Mouse (Mus musculus): ENCODE data around the gene Adamts7. TPM values are rescaled to one million over a fixed set of nuclear protein-coding genes. Genes with fewer than 3 reads are reported as not detected.
A peak's percentile ranks its signal among the peaks of the same experiment; 100 is the strongest.

Adamts7 gene
- not detected in 2 replicates for total RNA-seq (2017)

GRCm38 (mm10) chr9:90162926-90163748 is at the start of gene Adamts7:
TSS of gene Adamts7 (plus strand) at chr9:90163069.
- ATAC-seq (ENCODE audit: extremely low read depth, insufficient number of reproducible peaks, low FRiP score, poor library complexity, severe bottlenecking), result no peak

DNA sequence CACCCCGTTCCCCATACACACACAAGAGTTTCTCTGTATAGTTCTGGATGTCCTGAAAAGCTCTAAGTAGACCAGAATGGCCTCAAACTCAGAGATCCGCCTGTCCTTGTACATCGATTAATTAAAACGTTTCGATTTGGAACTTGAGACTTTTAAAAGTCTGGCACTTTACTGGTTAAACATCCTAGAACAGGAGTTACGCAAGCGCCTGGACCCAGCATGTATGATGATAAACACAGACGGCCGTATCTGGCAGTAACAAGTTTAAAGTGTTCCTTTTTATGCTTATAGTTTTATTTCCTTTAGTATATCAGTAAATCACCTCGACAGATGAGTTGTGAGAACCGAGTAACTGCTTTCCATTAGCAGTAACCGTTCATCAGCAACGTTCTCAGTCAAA is 49.7 kb upstream of the Adamts7 start:
- ATAC-seq (ENCODE audit: extremely low read depth, insufficient number of reproducible peaks, low FRiP score, poor library complexity, severe bottlenecking), result no peak

GRCm38 (mm10) chr9:90113651-90114566 is 49.0 kb upstream of the Adamts7 start:
- ATAC-seq (ENCODE audit: extremely low read depth, insufficient number of reproducible peaks, low FRiP score, poor library complexity, severe bottlenecking), result peak; percentile 73

- peak; percentile 84 for ATAC-seq (ENCODE audit: extremely low read depth, insufficient number of reproducible peaks, low FRiP score, poor library complexity, severe bottlenecking)
Measured at GRCm38 (mm10) chr9:90114567-90115307, 48.1 kb upstream of the Adamts7 start, which contains the start of gene Morf4l1. TSS of gene Morf4l1 (minus strand) at chr9:90114774.

- no peak for ATAC-seq (ENCODE audit: extremely low read depth, insufficient number of reproducible peaks, low FRiP score, poor library complexity, severe bottlenecking)
Measured at GRCm38 (mm10) chr9:90115308-90115700, 47.6 kb upstream of the Adamts7 start.

GRCm38 (mm10) chr9:90117234-90117633 is 45.6 kb upstream of the Adamts7 start:
- no peak for ATAC-seq (ENCODE audit: extremely low read depth, insufficient number of reproducible peaks, low FRiP score, poor library complexity, severe bottlenecking)

DNA sequence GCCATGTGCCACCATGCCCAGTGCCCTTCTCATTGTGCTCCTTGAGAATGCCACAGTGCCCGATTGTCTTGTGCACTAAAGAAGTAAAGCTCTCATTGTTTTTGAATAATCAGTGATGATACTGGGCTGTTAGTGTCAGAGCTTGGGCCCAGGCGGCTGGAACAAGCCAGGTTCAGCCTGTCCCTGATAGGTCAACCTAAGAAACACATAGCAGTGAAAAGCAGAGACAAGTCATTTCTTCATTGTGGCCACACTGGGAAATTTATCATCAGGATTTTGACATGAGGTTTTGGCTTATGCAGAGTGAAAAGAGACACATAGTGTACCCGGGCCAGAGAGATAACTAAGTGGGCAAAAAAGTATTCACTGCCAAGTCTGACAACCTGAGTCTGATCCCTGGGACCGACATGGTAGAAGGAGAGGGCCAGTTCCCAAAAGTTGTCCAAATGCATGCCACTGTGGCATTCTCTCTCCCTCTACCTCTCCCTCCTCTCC is 40.6 kb upstream of the Adamts7 start:
- no peak for ATAC-seq (ENCODE audit: extremely low read depth, insufficient number of reproducible peaks, low FRiP score, poor library complexity, severe bottlenecking)

- ATAC-seq (ENCODE audit: extremely low read depth, insufficient number of reproducible peaks, low FRiP score, poor library complexity, severe bottlenecking), result no peak
Measured at GRCm38 (mm10) chr9:90124156-90124872, 38.6 kb upstream of the Adamts7 start.

DNA sequence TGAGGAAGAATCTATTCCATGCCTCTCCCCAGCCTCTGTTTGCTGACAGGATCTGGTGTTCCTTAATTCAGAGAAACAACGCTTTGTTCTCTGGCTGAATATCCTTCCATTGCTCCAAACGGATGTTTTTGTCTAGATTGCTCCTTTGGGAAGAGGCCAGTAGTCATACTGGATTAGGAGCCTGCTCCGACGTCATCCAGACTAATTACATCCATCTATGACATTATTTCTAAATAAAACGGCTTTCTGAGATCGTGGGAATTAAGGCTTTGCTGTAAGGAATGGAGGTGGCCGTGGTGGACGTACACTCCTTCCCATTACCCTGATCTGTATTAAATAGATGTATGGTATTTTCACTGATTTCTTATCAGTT is 38.0 kb upstream of the Adamts7 start:
- ATAC-seq (ENCODE audit: extremely low read depth, insufficient number of reproducible peaks, low FRiP score, poor library complexity, severe bottlenecking), result no peak

GRCm38 (mm10) chr9:90125416-90126099 is 37.3 kb upstream of the Adamts7 start:
- ATAC-seq (ENCODE audit: extremely low read depth, insufficient number of reproducible peaks, low FRiP score, poor library complexity, severe bottlenecking), result no peak

DNA sequence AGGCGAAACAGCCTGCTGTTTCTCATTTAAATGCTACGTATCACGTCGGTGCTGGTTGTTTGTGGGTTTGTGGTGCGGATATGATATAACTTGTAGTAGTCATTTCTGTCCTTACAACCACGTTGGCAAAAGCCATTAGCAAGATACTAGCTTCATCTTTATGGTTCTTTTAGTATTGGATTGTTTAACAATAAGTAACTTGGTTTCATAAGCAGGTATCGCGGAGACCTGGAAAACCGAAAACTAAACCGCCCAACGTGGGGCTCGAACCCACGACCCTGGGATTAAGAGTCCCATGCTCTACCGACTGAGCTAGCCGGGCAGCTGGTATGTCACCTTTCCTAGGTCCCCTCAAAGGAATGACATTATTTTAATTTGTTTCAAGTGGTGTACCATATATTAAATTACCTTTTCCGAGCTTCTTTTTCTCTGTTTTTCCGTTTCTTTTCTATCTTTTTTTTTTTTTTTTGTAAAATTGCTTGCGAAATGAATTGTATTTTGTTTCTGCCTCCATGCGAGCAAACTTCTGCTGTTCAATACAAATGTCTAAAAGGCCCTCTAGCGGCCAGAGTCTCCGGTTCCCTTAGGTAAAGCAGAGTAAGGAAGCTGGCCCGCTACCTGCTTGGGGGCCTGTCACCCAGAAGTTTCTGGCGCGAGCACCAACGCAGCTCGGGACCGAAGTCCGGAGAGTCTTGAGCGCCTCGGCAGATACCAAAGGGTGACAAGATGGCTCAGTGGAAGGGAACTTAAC is 36.4 kb upstream of the Adamts7 start:
- ATAC-seq (ENCODE audit: extremely low read depth, insufficient number of reproducible peaks, low FRiP score, poor library complexity, severe bottlenecking), result peak; percentile 83

- ATAC-seq (ENCODE audit: extremely low read depth, insufficient number of reproducible peaks, low FRiP score, poor library complexity, severe bottlenecking), result no peak
Measured at GRCm38 (mm10) chr9:90127146-90127545, 35.7 kb upstream of the Adamts7 start.

DNA sequence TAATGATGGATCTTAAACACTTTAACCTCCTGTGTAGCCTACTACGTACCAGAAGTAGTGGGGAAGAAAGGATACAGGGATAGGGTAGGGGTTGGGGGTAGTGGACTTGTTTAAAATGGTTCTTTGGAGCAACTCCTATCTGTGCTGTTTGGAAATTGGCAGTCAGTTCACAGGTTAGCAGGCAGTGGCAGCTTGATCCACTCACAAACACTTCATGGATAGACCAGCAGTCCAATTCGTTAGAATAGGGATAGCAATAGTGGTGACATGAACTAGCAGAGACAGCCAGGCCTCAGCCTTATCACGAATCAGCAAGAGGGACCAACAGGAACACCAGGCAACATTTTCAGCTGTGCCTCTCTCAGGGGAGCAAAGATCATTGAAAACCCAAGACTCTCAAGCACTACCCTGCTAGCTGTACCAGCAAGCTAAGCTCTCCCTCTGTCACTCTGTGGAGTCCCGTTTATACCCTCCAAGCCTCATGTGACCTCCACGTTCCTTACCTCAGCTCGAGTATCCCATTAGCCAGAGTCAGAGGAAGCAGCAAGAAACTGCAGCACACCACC is 34.1 kb upstream of the Adamts7 start:
- no peak for ATAC-seq (ENCODE audit: extremely low read depth, insufficient number of reproducible peaks, low FRiP score, poor library complexity, severe bottlenecking)

DNA sequence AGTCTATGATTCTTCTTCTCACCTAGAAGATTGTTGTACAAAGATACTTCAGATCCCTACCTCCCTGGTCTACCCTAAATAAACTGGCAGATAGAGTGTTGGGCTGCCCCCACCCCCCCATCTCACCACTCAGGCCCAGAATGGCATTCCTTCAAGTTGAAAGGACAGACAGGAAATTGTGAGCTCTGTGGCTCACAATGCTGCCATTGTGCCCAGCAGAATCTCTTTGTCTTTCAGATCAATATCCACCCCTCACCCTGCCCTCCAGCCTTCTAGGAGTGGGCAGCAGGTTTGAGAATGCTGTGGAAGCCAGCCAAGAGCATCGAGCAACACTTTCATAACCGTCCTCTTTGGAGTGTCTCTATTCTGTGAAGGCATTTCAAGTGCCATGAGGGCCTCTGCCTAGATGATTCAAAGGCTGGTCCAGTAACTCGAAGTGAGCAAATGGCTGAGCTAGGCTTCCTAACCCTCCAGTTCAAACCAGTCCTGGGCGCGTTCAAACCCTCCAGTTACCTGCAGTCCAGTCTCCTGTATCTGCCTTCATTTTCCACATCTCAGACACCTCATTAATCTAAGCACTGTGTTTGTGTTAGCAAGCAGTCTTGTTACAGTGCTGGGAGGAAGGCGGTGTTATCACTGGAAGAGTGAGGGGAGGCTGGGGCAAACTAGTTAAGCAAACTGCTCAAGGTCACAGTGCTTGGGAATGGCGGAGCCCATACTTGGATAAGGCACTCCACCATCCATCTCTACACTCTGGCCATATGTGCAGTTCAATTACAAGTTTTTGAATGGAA is 29.1 kb upstream of the Adamts7 start:
- ATAC-seq (ENCODE audit: extremely low read depth, insufficient number of reproducible peaks, low FRiP score, poor library complexity, severe bottlenecking), result no peak

DNA sequence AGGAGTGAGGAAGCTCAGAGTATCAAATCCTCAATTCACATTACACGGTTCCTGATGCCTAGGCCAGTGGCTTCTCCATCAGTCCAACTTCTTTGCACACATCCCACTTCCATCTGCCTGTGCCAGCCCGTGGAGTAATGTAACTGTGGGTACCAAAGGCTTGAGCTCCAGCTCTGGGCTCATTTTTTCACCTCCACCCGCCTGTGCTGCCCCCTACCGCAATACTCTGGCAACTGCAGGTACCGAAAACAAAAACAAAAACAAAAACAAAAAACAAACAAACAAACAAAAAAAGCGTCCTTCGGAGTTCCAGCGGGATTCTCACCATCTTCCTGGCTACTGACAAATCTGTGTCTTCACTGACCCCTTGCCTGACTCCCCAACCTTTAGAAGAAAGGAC is 27.4 kb upstream of the Adamts7 start:
- no peak for ATAC-seq (ENCODE audit: extremely low read depth, insufficient number of reproducible peaks, low FRiP score, poor library complexity, severe bottlenecking)

DNA sequence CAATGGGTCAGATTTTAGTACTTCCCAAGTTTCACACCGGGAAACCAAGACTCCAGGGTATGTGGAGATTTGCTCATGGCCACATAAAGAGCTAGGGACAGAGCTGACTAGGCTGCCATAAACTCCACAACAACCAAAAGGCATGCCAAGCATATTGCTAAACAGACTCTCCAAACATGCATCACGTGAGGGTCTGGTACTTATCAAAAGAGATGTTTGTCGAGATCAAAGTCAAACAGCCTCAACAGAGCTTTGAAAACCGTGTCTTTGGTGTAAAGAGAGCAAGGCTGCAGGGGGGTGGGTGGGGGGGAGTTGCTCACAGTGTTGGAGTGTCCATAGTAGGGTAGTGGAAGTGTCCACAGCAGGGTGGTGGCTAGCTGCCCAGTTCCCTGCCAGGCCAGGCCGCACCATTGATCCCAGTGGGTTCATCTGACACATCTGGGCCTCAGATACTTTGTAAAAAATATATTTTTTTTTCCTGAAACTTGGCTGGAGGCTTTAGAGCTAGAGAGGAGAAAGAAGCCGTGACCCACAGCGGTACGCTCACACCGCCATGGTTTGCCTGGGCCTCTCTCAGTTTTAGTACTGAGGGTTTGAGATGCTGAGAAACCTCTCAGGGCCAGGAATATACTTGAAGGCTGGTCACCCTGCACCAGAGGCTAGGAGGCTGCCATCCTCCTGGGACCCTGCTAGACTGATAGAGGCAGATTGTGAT is 26.7 kb upstream of the Adamts7 start:
- ATAC-seq (ENCODE audit: extremely low read depth, insufficient number of reproducible peaks, low FRiP score, poor library complexity, severe bottlenecking), result no peak
